Mouse (Mus musculus): ENCODE measurements around the gene Ucn2. TPM values are rescaled to one million over a fixed set of nuclear protein-coding genes. Genes with fewer than 3 reads are reported as not detected.

Ucn2 gene
- polyA plus RNA-seq, 1 experiment, result 0.18 TPM

DNA sequence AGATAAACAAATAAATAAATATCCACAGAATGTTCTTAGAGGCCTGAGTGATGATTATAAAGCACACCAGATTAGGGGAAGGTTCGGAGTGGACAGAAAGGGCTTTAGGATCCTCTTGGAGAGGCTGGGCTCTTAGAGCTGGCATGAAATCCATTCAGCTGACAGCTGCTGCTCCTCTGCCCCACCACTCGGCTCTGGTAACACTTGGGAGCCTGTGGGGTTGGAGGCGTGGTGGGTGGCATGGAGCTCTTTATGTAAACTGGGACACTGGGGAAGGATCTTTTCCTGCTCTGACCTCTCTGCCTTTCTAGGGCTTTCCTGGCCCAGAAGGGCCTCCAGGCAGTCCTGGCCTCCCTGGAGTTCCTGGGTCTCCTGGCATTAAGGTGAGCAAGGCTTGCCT, 22.2 kb upstream of the Ucn2 start:
- H3K4me3 ChIP-seq (replicated peaks), result no peak overlapping the region
- TF ChIP-seq FLI1 (IDR thresholded peaks at IDR 0.05; ENCODE audit: low read length), result no peak
- TF ChIP-seq GATA1 (IDR thresholded peaks at IDR 0.05; ENCODE audit: borderline replicate concordance, low read length), result no peak
- H3K27me3 ChIP-seq (replicated peaks), result peaks cover 79% of the 10 kb centered on the region
- no peaks in the 10 kb centered on the region for H3K9me3 ChIP-seq
- no peaks in the 10 kb centered on the region for H3K36me3 ChIP-seq (replicated peaks; ENCODE audit: low read length)
- H3K4me1 ChIP-seq, result peaks cover 5% of the 10 kb centered on the region

DNA sequence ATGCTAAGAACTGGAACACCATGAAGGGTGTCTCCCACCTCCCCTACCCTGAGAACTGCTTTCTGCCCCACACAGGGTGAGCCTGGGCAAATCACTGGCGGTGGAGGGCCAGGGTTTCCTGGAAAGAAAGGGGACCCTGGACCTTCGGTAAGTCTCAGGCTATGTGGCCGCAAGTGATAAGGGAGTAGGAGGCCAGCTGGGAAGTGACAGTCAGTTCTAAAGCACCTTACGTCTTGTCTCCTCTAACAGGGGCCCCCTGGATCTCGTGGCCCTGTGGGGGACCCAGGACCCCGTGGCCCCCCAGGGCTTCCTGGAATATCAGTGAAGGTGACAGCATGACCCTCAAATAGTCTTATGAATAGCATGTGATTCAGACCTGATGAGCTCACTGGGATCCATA, 21.5 kb upstream of the Ucn2 start:
- TF ChIP-seq FLI1 (IDR thresholded peaks at IDR 0.05; ENCODE audit: low read length) (no peak), GATA1 (IDR thresholded peaks at IDR 0.05; ENCODE audit: borderline replicate concordance, low read length) (no peak)
- H3K4me1 ChIP-seq, result no peaks in the 10 kb centered on the region
- H3K36me3 ChIP-seq (replicated peaks; ENCODE audit: low read length), result no peaks in the 10 kb centered on the region
- H3K9me3 ChIP-seq, result no peaks in the 10 kb centered on the region
- no peak overlapping the region for H3K4me3 ChIP-seq (replicated peaks)
- H3K27me3 ChIP-seq (replicated peaks), result peaks cover 79% of the 10 kb centered on the region

DNA sequence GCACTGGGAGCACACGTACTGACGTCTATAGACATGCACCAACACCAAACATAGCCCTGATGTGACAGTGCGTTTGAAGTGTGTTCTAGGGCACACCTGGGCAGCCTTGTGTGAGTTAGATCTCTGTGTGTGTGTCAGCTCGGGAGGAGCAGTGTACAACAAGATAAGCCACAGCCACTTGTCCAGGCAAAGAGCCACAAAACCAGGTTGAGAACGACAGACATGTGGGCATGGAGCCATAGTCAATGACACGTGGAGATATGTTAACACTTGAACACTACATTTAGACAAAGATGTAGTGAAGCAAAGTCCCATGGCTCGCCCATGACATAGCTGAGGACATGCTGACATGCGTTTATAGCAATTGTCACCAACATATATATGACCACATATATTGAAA, 15.2 kb upstream of the Ucn2 start:
- Histone ChIP-seq H3K36me3 (replicated peaks; ENCODE audit: low read length) (no peaks in the 10 kb centered on the region), H3K4me1 (no peaks in the 10 kb centered on the region), H3K4me3 (replicated peaks) (no peak overlapping the region), H3K27me3 (replicated peaks) (peaks cover 81% of the 10 kb centered on the region), H3K9me3 (no peaks in the 10 kb centered on the region)
- TF ChIP-seq FLI1 (IDR thresholded peaks at IDR 0.05; ENCODE audit: low read length) (no peak), GATA1 (IDR thresholded peaks at IDR 0.05; ENCODE audit: borderline replicate concordance, low read length) (no peak)

DNA sequence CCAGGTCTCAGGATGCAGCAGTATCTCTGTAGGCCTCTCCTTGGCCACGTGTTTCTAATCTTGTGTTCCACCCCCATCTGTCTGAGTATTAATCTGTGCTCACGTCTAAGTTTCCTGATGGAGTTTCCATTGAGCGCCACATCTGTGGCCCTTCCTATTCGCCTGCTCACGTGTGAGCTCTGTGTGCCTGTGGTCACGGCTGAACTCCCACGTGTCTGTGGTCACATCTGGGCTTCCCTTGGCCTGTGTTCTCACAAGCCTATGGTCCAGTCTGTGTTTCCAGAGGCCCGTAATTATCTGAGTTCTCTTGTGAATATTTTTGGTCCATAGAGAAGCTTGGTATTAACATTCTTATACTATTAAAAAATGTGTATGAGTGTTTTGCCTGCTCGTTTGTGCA, 9.3 kb upstream of the Ucn2 start:
- H3K4me1 ChIP-seq, result no peaks in the 10 kb centered on the region; the same call in 1 of the 2 replicates
- H3K27me3 ChIP-seq (replicated peaks), result peaks cover 67% of the 10 kb centered on the region
- H3K36me3 ChIP-seq (replicated peaks; ENCODE audit: low read length), result no peaks in the 10 kb centered on the region

DNA sequence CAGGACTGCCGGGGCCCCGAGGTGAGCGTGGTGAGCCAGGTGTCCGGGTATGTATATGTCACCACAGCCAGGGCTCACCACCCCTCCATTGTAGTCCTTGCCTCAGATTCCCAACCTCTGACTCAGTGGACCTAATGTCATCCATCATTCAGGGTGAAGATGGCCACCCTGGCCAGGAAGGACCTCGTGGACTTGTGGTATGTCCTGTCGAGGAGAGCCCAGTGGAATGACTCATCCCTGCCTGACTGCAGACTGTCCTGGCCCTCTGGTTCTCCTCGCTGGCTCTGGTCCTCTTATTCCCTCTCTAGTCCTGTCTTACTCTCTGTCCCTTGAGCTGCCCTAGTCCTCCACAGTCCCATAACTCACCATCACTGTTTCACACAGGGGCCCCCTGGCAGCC, 7.8 kb upstream of the Ucn2 start:
- Histone ChIP-seq H3K27me3 (replicated peaks) (peaks cover 65% of the 10 kb centered on the region), H3K9me3 (no peaks in the 10 kb centered on the region), H3K4me3 (replicated peaks) (no peak overlapping the region), H3K4me1 (peaks cover 9% of the 10 kb centered on the region; the same call in 1 of the 2 replicates), H3K36me3 (replicated peaks; ENCODE audit: low read length) (no peaks in the 10 kb centered on the region)
- TF ChIP-seq GATA1 (IDR thresholded peaks at IDR 0.05; ENCODE audit: borderline replicate concordance, low read length) (no peak), FLI1 (IDR thresholded peaks at IDR 0.05; ENCODE audit: low read length) (no peak)

More for the DNA sequence above, 9.3 kb upstream of the Ucn2 start:
- no peak for TF ChIP-seq FLI1 (IDR thresholded peaks at IDR 0.05; ENCODE audit: low read length)
- H3K9me3 ChIP-seq, result no peaks in the 10 kb centered on the region
- no peak overlapping the region for H3K4me3 ChIP-seq (replicated peaks)

DNA sequence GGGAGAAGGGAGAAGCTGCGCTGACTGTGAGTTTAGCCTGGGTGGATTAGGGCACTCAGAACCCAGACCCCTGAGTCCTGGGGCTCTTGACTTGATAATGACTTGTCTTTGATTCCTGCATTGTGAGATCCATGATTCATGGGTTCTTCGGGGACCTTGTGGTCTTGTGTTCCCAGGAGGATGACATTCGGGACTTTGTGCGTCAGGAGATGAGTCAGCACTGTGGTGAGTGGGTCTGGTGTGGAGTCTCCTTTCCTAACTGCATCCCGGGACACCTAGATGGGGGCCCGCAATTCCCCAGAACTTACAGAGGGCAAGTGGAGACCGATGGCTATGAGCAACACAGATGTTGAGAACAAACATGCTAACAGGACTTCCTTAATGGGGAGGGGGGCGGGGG, 3.3 kb upstream of the Ucn2 start:
- no peak overlapping the region for H3K4me3 ChIP-seq (replicated peaks)
- H3K27me3 ChIP-seq (replicated peaks), result peaks cover 70% of the 10 kb centered on the region

DNA sequence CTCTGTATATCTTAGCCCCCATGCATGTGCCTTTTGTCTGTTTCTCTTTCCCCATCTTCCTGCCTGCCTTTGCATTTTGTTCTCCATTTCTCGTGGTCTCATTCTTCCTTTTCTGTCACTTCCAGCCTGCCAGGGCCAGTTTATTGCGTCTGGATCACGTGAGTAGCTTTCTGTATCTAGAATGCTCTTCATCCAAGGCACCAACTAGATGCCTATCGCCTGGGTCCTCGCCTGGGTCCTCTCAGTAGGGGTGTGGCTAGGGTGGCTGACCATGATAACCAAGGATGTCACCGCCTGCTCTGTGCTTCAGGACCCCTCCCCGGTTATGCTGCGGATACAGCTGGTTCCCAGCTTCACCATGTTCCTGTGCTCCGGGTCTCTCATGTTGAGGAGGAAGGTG, 2.6 kb upstream of the Ucn2 start:
- TF ChIP-seq FLI1 (IDR thresholded peaks at IDR 0.05; ENCODE audit: low read length) (no peak), GATA1 (IDR thresholded peaks at IDR 0.05; ENCODE audit: borderline replicate concordance, low read length) (no peak)
- H3K27me3 ChIP-seq (replicated peaks), result peaks cover 67% of the 10 kb centered on the region
- H3K9me3 ChIP-seq, result no peaks in the 10 kb centered on the region
- no peaks in the 10 kb centered on the region for H3K36me3 ChIP-seq (replicated peaks; ENCODE audit: low read length)
- H3K4me1 ChIP-seq, result peaks cover 27% of the 10 kb centered on the region
- H3K4me3 ChIP-seq (replicated peaks), result no peak overlapping the region

More for the DNA sequence above, 3.3 kb upstream of the Ucn2 start:
- H3K4me1 ChIP-seq, result peaks cover 20% of the 10 kb centered on the region; the same call in 1 of the 2 replicates
- no peak for TF ChIP-seq GATA1 (IDR thresholded peaks at IDR 0.05; ENCODE audit: borderline replicate concordance, low read length)
- no peak for TF ChIP-seq FLI1 (IDR thresholded peaks at IDR 0.05; ENCODE audit: low read length)
- H3K36me3 ChIP-seq (replicated peaks; ENCODE audit: low read length), result no peaks in the 10 kb centered on the region
- H3K9me3 ChIP-seq, result no peaks in the 10 kb centered on the region

DNA sequence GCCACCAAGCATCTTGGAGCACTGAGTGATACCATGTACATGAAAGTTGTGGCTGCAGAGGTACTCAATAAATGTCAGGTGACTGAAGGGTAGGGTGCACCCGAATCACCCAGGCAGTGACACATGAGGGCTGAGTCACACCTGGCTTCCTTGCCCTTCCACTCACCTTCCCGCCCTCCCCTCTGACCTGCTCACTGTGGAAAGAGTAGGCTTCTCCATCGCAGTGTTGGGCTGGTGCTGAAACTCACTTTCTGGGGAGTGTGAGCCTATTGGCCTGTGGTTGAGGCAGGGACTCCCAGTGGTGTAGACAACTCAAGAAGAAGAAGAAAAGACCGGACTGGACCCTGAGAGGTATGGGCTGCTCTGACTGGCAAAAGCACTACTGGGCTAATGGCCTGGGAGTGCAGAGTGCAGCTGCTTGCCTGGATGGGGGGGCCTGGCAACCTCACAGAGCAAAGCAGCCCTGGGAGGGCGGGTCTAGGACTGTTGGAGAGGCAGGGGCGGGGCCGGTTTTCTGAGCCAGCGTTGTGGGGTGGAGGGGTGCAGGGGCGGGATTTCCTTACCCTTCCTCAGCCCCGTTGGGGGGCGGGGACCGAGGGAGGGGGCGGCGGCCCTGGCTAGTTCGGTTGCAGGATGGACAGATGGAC, 2.0 kb downstream of the Ucn2 start:
- Histone ChIP-seq H3K4me1 (peaks cover 65% of the 10 kb centered on the region), H3K4me3 (replicated peaks) (no peak overlapping the region), H3K27me3 (replicated peaks) (peaks cover 39% of the 10 kb centered on the region), H3K9me3 (no peaks in the 10 kb centered on the region), H3K36me3 (replicated peaks; ENCODE audit: low read length) (no peaks in the 10 kb centered on the region)
- TF ChIP-seq GATA1 (IDR thresholded peaks at IDR 0.05; ENCODE audit: borderline replicate concordance, low read length), result no peak
- TF ChIP-seq FLI1 (IDR thresholded peaks at IDR 0.05; ENCODE audit: low read length), result no peak

DNA sequence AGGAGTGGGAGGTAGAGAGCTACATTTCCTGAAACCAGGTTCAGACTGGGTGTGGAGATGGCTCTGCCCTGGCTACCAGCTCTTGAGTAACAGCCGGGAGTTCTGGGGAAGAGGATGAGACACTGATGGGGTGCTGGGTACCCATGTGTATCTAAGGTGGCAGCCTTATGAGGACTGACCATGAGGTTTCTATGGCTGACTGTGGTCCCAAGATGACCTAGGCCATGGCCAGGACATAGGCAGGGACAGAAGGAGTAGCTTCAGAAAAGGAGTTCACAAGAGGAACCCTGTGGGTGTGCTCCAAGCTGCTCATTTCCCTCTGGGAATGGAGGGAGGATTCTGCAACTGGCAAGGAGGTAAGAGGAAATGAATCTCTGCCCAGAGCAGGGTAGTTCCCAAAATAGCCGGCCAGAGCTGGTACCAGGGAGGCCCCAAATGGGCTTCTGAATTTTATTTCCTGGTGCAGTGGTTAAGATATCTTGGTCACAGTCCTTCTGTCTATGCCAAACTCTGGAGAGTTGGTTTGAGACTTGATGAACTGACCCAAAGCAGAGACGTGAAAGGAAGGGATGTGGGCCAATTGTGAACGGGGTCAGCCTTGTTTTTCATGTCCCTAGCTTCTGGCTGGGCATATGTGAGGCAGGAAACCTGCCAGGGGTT, 4.1 kb downstream of the Ucn2 start:
- H3K9me3 ChIP-seq, result no peaks in the 10 kb centered on the region; the same call in 1 of the 2 replicates
- H3K36me3 ChIP-seq (replicated peaks; ENCODE audit: low read length), result peaks cover 7% of the 10 kb centered on the region
- peaks cover 74% of the 10 kb centered on the region for H3K4me1 ChIP-seq
- no peak overlapping the region for H3K4me3 ChIP-seq (replicated peaks)
- TF ChIP-seq GATA1 (IDR thresholded peaks at IDR 0.05; ENCODE audit: borderline replicate concordance, low read length) (no peak), FLI1 (IDR thresholded peaks at IDR 0.05; ENCODE audit: low read length) (no peak)
- peaks cover 19% of the 10 kb centered on the region for H3K27me3 ChIP-seq (replicated peaks)

DNA sequence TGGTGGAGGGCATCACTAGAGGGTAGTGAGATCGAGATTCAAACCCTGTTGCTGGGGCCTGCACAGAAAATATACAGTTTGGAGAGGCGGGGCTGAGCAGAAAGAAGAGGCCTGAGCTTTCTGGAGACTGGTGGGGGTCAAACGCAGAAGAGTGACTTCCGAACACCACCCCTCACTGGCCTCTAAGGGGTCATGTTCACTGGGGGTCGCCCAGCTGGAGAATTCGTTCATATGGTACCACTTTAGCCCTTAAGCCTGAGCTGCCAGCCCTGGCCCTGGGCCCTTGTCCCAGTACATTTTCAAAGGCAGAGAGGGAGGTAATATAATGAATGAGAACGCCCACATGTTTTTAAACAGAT, 4.6 kb downstream of the Ucn2 start:
- TF ChIP-seq FLI1 (IDR thresholded peaks at IDR 0.05; ENCODE audit: low read length) (no peak), GATA1 (IDR thresholded peaks at IDR 0.05; ENCODE audit: borderline replicate concordance, low read length) (no peak)
- H3K9me3 ChIP-seq, result no peaks in the 10 kb centered on the region; the same call in 1 of the 2 replicates
- H3K36me3 ChIP-seq (replicated peaks; ENCODE audit: low read length), result peaks cover 7% of the 10 kb centered on the region
- H3K4me3 ChIP-seq (replicated peaks), result no peak overlapping the region
- H3K4me1 ChIP-seq, result peaks cover 75% of the 10 kb centered on the region
- H3K27me3 ChIP-seq (replicated peaks), result peaks cover 16% of the 10 kb centered on the region

Data from megakaryocyte, embryonic 14.5 days (primary cell).